Mouse (Mus musculus): ENCODE measurements around the gene B3galt1. TPM values are rescaled to one million over a fixed set of nuclear protein-coding genes. Genes with fewer than 3 reads are reported as not detected.

The B3galt1 gene
- polyA plus RNA-seq (2014; fragmentation: Nextera tagmentation; extraction: Ambion mirVana): 12.2 and 15.3 TPM in 2 replicates

DNA sequence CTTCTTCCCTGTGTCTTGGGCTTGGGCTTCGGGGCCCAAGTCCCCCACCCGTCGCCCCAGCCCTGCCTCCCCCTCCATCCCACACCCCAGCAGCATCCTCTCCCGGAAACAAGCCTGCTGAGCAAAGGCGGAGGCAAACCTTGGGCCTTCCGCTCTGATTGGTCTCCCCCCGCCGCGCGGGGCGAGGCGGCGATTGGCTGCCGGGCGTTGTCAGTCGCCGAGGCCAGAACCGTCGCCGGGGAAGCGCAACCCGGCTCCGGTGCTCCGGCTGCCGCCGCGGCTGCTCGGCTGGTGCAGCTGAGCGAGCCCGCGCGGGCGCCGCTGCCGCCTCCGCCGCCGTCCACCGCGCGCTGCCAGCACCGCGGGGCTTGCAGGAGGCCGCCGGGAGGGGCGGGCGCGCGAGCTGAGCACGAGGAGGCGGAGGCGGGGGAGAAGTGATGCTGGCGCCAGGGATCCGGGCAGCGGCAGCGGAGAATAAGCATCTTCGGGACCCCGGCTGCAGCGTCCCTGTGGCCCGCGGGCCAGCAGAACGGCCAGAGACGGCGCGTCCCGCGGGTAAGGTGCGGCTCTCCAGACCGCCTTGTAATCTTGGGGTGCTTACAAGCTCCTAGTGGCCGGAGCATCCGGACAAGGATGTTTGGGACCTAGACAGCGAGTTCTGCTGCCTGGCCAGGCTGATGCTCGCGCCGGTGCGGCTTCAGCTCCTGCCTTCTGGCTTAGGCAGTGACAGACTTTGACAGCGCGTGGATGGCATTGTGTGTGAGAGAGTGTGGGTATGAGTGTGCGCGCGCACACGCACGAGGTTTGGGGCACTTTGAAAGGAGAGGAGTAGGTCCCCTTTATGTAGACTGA is at the start of gene B3galt1:
B3galt1 (plus strand) TSS at position 392 of the 852 bp plus-strand sequence.
- Histone ChIP-seq H3K9me3 (ENCODE audit: control insufficient read depth, low read length) (no peaks in the 10 kb centered on the region), H3K36me3 (ENCODE audit: control insufficient read depth, insufficient read depth, low read length) (no peaks in the 10 kb centered on the region), H3K27me3 (ENCODE audit: control insufficient read depth, insufficient read depth, low read length) (no peaks in the 10 kb centered on the region), H3K4me1 (ENCODE audit: control insufficient read depth, insufficient read depth, low read length) (peaks cover 6% of the 10 kb centered on the region), H3K9ac (ENCODE audit: low read length) (peak within 1 kb of the TSS; percentile 80), H3K27ac (ENCODE audit: low read depth, low read length) (peak within 1 kb of the TSS; percentile 90), H3K4me2 (peak within 1 kb of the TSS; percentile 89), H3K4me3 (ENCODE audit: low read depth, low read length) (peak within 1 kb of the TSS; percentile 71)
- under 1% methylated on average over 83 of the region's 83 CpGs for WGBS
- peak; percentile 98 for DNase-seq (ENCODE audit: low spot score, missing footprints)
- ATAC-seq (ENCODE audit: low FRiP score): peak; percentile 98

DNA sequence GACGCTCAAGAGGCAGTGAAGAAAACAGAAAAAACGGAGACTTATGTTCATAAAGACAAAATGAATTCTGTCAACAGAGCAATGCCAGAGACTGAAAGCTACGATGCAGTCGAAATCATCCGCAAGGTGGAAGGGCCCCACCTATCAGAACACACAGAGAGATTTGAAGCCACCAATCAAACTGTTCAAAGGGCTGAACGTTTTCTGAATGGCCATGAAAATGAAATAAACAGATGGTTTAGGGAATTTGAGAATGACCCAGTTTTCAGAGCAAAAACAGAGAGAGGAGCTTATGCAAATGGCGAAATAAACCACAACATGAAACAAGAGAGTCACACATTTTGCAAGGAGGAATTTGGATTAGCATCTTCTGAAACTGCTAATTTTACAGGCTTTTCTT is 49.3 kb upstream of the B3galt1 start:
- H3K27me3 ChIP-seq (ENCODE audit: control insufficient read depth, insufficient read depth, low read length): no peaks in the 10 kb centered on the region
- no peak overlapping the region for H3K9ac ChIP-seq (ENCODE audit: low read length)
- H3K4me2 ChIP-seq: no peak overlapping the region
- no peak overlapping the region for H3K27ac ChIP-seq (ENCODE audit: low read depth, low read length)
- ATAC-seq (ENCODE audit: low FRiP score): no peak
- H3K4me1 ChIP-seq (ENCODE audit: control insufficient read depth, insufficient read depth, low read length): no peaks in the 10 kb centered on the region
- H3K4me3 ChIP-seq (ENCODE audit: low read depth, low read length): no peak overlapping the region
- no peaks in the 10 kb centered on the region for H3K36me3 ChIP-seq (ENCODE audit: control insufficient read depth, insufficient read depth, low read length)
- 89% methylated on average over 7 of the region's 7 CpGs for WGBS
- no peaks in the 10 kb centered on the region for H3K9me3 ChIP-seq (ENCODE audit: control insufficient read depth, low read length)
- peak; percentile 59 for DNase-seq (ENCODE audit: low spot score, missing footprints)

DNA sequence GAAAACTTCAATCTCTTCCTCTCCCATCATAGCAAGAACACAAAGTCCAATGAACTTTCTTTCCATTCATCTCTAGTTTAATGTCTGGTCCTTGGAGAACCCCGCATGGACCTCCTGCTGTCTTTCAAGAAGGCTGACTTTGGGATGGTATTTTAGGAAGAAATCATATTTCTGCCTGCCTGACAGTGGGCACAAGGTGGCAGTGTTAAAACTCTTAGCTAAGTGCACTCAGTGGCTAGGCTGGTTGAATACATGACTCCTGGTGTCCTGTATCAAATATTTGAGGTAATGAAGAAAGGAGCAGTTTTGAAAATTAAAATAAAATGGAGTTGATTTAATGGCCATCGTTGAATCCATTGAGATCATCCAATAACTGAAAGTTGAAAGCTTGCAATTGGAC is 30.3 kb upstream of the B3galt1 start:
- ATAC-seq (ENCODE audit: low FRiP score) (no peak), DNase-seq (ENCODE audit: low spot score, missing footprints) (no peak)
- Histone ChIP-seq H3K9me3 (ENCODE audit: control insufficient read depth, low read length) (no peaks in the 10 kb centered on the region), H3K4me3 (ENCODE audit: low read depth, low read length) (no peak overlapping the region), H3K36me3 (ENCODE audit: control insufficient read depth, insufficient read depth, low read length) (no peaks in the 10 kb centered on the region), H3K9ac (ENCODE audit: low read length) (no peak overlapping the region), H3K27me3 (ENCODE audit: control insufficient read depth, insufficient read depth, low read length) (no peaks in the 10 kb centered on the region), H3K4me2 (no peak overlapping the region), H3K27ac (ENCODE audit: low read depth, low read length) (no peak overlapping the region), H3K4me1 (ENCODE audit: control insufficient read depth, insufficient read depth, low read length) (no peaks in the 10 kb centered on the region)
- 93% methylated on average over 2 of the region's 2 CpGs for WGBS

DNA sequence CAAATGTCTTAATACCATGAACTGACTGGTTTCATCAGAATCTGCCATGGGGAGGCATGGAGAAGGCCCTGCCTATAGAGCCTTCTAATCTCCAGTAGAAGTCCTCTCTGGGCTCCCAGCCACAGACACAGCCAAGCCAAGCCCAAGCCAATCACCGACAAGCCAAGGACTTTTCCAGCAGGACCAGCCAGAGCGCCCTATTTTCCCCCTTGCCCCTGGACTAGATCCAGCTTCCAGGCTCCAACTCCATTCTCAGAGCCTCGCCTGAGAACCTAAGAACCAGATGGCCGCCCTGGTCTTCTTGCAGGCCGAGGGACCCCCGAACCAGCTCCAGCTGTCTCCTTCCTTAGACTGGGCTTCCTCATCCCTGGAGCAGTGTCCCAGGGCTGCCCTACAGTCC is 26.2 kb upstream of the B3galt1 start:
- ATAC-seq (ENCODE audit: low FRiP score): no peak
- Histone ChIP-seq H3K27ac (ENCODE audit: low read depth, low read length) (no peak overlapping the region), H3K9ac (ENCODE audit: low read length) (no peak overlapping the region), H3K4me3 (ENCODE audit: low read depth, low read length) (no peak overlapping the region), H3K9me3 (ENCODE audit: control insufficient read depth, low read length) (no peaks in the 10 kb centered on the region), H3K4me1 (ENCODE audit: control insufficient read depth, insufficient read depth, low read length) (no peaks in the 10 kb centered on the region), H3K36me3 (ENCODE audit: control insufficient read depth, insufficient read depth, low read length) (no peaks in the 10 kb centered on the region), H3K27me3 (ENCODE audit: control insufficient read depth, insufficient read depth, low read length) (no peaks in the 10 kb centered on the region), H3K4me2 (no peak overlapping the region)
- 88% methylated on average over 6 of the region's 6 CpGs for WGBS
- no peak for DNase-seq (ENCODE audit: low spot score, missing footprints)

DNA sequence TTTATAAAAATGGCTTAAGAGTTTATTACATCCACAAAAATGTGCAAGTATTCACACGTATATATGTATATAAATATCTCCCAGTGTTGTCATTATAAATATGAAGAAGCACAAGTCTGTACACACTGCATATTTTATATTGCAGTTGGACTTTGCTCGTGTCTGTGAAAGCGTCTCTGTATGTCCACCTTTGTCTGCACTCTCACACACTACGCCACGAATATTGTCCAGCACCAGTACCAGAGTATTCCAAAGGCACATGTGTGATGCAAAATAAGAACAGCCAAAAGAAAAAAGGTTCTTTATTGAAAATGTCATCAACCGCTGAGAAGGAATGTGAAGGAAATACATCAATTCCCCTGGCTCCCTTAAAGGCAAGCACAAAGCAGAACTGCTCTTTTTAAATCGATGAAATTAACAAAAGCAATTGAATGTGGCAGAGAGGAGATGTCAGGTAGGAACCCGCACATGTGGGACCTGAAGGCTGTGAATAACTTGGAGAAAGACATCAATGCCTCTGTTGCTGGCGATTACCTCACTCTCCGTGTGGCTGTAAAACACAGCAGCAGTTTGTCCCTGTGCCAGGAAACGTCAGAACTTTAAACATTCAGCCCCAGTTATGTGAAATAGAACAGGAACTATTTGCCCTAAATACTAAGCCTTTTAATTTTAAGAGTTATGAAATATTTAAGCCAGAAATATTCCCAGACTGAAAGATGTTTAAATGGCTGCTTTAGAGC is 23.5 kb upstream of the B3galt1 start:
- DNase-seq (ENCODE audit: low spot score, missing footprints): no peak
- no peaks in the 10 kb centered on the region for H3K36me3 ChIP-seq (ENCODE audit: control insufficient read depth, insufficient read depth, low read length)
- no peak overlapping the region for H3K4me2 ChIP-seq
- no peaks in the 10 kb centered on the region for H3K27me3 ChIP-seq (ENCODE audit: control insufficient read depth, insufficient read depth, low read length)
- ATAC-seq (ENCODE audit: low FRiP score): no peak
- H3K27ac ChIP-seq (ENCODE audit: low read depth, low read length): no peak overlapping the region
- no peaks in the 10 kb centered on the region for H3K4me1 ChIP-seq (ENCODE audit: control insufficient read depth, insufficient read depth, low read length)
- H3K4me3 ChIP-seq (ENCODE audit: low read depth, low read length): no peak overlapping the region
- H3K9me3 ChIP-seq (ENCODE audit: control insufficient read depth, low read length): no peaks in the 10 kb centered on the region
- no peak overlapping the region for H3K9ac ChIP-seq (ENCODE audit: low read length)
- WGBS: 75% methylated on average over 11 of the region's 11 CpGs

DNA sequence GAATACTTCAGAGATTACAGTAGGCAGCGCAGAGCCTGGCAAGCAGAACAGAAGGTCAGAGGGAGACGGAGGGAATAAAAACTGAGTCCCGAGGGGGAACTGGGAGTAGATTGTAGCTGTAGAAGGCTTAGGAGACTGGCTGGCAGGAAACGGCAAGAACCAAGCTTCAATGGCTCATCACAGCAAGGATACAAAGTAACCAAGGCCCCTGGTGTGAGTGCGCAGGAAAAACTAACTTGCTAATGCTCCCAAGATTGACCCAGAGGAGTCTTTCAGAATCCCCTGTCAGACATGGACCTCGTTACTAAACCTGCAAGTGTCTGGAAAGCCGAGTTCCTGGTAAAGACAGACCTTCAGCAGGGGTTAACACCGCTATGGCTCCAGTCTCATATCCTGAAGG is 21.2 kb upstream of the B3galt1 start:
- H3K9me3 ChIP-seq (ENCODE audit: control insufficient read depth, low read length): no peaks in the 10 kb centered on the region
- DNase-seq (ENCODE audit: low spot score, missing footprints): no peak
- H3K36me3 ChIP-seq (ENCODE audit: control insufficient read depth, insufficient read depth, low read length): no peaks in the 10 kb centered on the region
- no peak overlapping the region for H3K4me3 ChIP-seq (ENCODE audit: low read depth, low read length)
- no peak overlapping the region for H3K4me2 ChIP-seq
- no peaks in the 10 kb centered on the region for H3K27me3 ChIP-seq (ENCODE audit: control insufficient read depth, insufficient read depth, low read length)
- no peak overlapping the region for H3K9ac ChIP-seq (ENCODE audit: low read length)
- H3K27ac ChIP-seq (ENCODE audit: low read depth, low read length): no peak overlapping the region
- H3K4me1 ChIP-seq (ENCODE audit: control insufficient read depth, insufficient read depth, low read length): no peaks in the 10 kb centered on the region
- 63% methylated on average over 8 of the region's 8 CpGs for WGBS
- ATAC-seq (ENCODE audit: low FRiP score): no peak

DNA sequence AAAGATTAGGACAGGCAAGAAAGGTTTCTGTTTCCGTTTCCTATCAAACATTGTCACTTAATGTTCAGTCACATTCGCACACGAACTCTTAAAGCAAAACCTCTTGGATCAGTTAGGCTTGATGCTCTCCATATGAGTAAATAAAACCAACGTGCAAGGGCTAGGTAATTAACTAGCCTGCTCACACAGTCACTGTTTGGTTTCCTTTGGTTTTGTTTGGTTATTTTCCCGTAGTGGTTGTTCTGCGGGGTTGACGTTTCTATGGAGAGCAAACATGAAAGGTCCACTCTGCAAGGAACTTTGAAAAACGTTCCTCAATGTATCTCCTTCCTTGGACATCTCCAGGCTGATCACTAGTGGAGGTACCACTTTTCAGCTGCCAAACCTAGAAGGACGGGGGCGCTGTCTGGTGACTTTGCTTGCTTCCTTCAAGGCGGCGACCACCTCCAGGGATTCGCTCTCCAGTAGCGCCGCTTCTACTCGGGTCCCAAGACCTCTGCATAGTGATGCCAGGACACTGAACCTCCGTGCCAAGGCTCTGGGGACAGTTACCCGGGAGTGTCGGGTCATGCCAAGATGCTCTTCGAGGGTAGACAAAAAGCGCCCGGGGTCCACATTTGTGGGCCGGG is 706 bp upstream of the B3galt1 start:
- H3K27me3 ChIP-seq (ENCODE audit: control insufficient read depth, insufficient read depth, low read length): no peaks in the 10 kb centered on the region
- ATAC-seq (ENCODE audit: low FRiP score) (peak; percentile 85), DNase-seq (ENCODE audit: low spot score, missing footprints) (peak; percentile 93)
- WGBS: 3% methylated on average over 23 of the region's 23 CpGs
- peak overlapping the region; percentile 80 for H3K9ac ChIP-seq (ENCODE audit: low read length)
- no peaks in the 10 kb centered on the region for H3K36me3 ChIP-seq (ENCODE audit: control insufficient read depth, insufficient read depth, low read length)
- no peaks in the 10 kb centered on the region for H3K9me3 ChIP-seq (ENCODE audit: control insufficient read depth, low read length)
- peak overlapping the region; percentile 89 for H3K4me2 ChIP-seq
- peaks cover 6% of the 10 kb centered on the region for H3K4me1 ChIP-seq (ENCODE audit: control insufficient read depth, insufficient read depth, low read length)
- H3K4me3 ChIP-seq (ENCODE audit: low read depth, low read length): peak overlapping the region; percentile 71
- peak overlapping the region; percentile 90 for H3K27ac ChIP-seq (ENCODE audit: low read depth, low read length)

DNA sequence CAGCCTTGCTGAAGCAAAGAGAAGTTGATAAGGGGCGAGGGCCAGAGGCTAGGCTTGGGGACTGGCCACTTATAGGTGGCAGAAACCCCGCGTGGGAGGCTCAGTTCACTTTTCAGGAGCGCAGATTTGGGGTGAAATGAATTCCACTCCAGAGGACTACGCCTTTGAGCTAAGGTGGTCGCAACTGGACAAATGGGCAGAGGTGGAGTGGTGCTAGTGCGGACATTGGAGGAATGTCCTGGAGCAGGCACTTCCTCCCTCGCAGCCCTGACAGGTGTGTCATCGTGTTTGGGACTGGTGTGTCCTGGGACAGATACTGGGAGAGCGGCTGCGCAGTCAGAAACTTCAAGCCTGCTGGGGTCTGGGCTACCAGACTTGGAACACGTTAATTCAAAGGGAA is 895 bp downstream of the B3galt1 start:
- Histone ChIP-seq H3K27ac (ENCODE audit: low read depth, low read length) (no peak overlapping the region; the same call in 1 of the 2 replicates), H3K4me3 (ENCODE audit: low read depth, low read length) (peak overlapping the region; percentile 71), H3K36me3 (ENCODE audit: control insufficient read depth, insufficient read depth, low read length) (no peaks in the 10 kb centered on the region), H3K4me1 (ENCODE audit: control insufficient read depth, insufficient read depth, low read length) (peaks cover 6% of the 10 kb centered on the region), H3K9me3 (ENCODE audit: control insufficient read depth, low read length) (no peaks in the 10 kb centered on the region), H3K27me3 (ENCODE audit: control insufficient read depth, insufficient read depth, low read length) (no peaks in the 10 kb centered on the region), H3K9ac (ENCODE audit: low read length) (peak overlapping the region; percentile 80), H3K4me2 (peak overlapping the region; percentile 89)
- WGBS: 2% methylated on average over 12 of the region's 12 CpGs
- ATAC-seq (ENCODE audit: low FRiP score) (no peak), DNase-seq (ENCODE audit: low spot score, missing footprints) (peak; percentile 93)

Measured in midbrain, embryonic 11.5 days (tissue).